Mouse (Mus musculus): Measurements from ENCODE around the gene Cacna2d1.

Gene Cacna2d1

DNA sequence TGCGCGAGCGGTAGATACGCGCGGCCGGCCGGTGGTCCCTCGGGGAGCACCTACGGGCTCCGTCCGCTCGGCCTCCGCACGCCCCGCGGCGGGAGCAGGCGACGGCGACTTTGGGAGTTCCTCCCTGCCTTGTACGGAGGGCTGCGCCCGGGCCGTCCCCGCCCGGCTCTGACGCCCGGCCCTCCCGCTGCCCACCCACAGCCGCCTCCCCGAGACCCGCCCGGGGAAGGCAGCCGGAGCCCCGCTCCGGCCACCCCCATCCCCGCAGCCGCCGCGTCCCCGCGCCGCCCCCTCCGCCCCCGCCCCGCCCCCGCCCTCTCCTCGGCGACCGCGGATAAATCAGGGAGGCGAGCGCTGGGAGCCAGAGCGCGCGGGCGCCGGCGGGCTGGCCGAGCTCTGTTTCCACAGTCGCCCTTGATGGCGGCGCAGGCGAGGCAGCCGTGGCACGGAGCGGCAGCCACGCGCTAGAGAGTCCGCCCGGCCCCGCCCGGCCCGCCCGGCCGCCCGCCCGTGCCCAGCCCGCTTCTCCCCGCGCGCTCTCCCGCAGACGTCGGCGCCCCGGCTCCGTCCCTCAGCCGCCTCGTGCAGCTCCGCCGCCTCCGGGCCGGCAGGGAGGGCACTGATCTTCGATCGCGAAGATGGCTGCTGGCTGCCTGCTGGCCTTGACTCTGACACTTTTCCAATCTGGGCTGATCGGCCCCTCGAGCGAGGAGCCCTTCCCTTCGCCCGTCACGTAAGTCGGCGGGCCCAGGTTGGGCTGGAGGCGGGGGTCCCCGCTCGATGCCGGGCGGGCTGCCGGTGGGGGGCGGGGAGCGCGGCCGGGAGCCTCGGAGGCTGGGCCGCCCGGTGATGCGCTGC is at the start of gene Cacna2d1:
Gene Cacna2d1, plus strand, starts transcription at position 316 of the 858 bp plus-strand sequence.
- peak; percentile 72 to 82 for DNase-seq

DNA sequence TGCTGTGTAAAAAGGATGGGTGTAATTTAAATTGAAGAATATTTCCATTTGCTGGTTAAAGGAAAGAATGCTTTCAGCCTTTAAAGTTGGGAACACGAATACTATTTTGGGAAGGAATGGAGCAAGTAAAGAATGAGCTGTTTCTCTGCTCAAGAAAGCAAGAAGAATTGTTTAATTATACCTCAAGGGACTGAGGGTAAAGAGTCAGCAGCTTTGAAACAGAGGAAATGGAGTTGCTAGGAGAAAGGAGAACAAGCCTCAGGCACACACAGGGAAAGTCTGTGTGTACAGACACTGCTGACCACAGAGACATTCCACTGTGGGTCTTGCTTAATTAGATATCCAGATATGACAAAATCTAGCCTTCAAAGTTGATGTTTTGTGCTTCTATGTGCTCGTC is 39.4 kb upstream of the Cacna2d1 start:
- no peak for DNase-seq

DNA sequence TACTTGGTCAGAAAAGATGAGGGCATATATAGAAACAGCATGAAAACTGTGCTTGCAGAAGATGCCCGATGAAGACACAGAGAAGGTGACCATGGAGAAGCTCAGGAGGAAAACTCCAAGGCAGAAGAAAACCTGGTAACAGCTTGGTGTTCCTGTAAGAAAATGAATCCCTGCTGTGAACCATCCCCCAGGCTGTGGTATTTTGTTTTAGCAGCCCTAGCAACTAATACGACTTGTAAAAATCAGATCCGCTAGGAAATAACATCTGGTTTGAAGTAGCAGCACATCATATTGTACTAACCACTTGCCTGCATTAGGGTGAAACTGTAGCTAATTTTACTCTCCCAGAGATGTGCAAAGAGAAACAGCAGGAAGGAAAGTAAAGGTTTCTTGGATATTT is 37.8 kb upstream of the Cacna2d1 start:
- no peak for DNase-seq

DNA sequence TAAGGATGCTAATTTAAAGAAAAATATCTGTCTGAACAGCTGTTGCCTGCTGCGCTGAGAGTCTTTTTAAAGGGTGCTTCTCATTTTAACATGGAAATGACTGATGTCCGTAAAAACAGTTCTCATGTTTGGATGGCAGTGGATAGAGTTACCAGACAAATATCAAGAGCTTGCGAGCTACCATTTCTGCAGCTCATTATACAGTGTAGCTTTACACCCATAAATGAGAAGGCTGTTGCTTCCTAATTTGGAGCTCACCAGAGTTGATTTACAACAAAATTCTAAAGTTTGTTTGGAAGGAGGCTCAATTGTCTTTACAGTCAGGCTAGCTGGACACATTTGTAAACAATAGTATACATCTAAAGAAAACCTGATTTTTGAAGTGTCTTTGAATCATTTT is 28.0 kb upstream of the Cacna2d1 start:
- DNase-seq = no peak

DNA sequence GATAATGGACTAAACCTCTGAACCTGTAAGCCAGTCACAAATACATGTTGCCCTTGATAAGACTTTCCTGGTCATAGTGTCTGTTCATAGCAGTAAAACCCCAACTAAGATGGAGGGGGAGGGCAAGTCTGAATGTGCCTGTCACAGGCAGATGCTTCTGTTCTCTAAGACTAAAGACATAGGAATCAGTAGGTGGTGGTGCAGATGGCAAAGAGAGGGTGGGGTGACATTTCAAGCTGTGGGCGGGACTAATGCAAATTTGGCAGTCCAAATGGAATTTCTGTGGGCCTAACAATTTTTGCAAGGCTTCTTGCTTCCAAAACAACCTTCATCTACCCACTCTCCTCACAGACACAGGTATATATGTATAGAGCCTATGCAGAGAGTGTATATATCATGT is 19.6 kb upstream of the Cacna2d1 start:
- no peak for DNase-seq

DNA sequence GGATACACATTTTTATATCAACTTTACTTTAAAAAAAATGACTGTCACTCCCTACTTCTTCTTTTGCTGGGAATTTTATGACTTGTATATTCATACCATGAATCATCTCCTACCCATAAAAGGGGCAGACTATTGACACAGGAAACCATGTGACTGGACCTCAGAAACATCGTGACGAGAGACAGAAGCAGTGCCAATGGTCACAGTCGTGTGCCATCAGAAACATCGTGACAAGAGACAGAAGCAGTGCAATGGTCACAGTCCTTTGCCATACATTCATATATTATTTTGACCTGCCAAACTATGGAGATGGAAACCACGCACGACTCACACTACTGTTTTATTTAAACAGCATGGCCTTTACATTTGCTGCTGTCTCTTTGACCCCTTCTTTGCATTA is 6.0 kb upstream of the Cacna2d1 start:
- DNase-seq = no peak

DNA sequence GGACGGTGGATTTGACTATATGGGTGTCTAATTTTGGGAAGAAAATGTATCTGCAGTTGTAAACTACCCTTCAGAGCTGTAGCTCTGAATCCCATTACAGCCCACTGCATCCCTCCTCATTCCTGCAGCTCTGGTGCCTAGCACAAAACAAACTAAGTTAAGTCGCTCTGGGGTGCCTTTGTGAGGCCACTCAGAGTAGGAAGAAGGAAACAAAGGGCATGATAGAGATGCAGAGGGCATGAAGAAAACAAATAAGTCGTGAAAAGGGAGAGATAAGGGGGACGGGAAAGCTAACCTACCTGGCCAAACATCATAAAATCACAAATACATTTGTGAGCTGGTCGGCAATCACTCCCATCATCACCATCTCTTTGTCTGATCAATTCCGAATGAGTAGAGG is 1.5 kb upstream of the Cacna2d1 start:
- DNase-seq = no peak

DNA sequence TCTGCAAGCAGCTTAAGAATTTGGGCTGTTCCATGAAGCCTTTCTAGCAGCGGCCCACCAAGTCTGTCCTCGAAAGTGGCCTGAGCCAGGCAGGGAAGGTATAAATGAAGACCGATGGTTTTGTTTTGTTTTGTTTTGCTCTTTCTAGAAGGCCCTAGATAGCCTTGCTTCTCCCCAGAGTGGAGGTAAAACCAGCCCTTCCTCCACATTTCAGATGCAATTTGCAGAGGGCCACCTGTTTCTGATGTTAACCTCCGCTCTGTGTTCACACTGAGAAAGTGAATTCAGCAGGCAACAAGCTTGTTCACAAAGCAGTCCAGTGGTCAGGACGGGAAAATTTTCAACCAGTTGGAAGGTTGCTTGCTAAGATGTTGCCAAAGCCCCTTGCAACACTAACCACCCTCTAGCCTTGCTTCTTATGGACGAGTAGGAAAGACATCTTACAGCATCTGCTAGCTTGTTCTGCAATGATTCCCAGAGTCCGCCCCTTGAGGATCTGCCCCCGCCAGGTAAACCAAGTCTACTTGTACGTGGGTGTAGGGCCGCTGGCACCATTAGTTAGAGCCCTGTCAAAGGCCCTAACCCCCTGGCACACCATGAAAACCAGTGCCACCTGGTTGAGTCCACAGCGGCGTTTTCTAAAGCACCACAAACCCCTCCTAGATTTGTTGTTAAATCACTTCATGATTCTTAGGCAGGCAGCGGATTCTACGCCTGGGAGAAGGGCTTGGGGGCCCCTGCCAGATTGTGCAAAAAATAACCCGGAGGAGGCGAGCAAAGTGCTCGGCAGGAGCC is 713 bp upstream of the Cacna2d1 start:
- peak in 1 of 2 experiments; percentile 2 for DNase-seq

- DNase-seq = no peak
These were observed 790 bp downstream of the Cacna2d1 start for GRCm38 (mm10) chr5:15935234-15935728.

- DNase-seq = peak in 1 of 2 experiments; percentile 2
These were observed 1.6 kb downstream of the Cacna2d1 start for GRCm38 (mm10) chr5:15935831-15936710.

- DNase-seq = no peak
These were observed 6.8 kb downstream of the Cacna2d1 start for GRCm38 (mm10) chr5:15941191-15941725.

DNA sequence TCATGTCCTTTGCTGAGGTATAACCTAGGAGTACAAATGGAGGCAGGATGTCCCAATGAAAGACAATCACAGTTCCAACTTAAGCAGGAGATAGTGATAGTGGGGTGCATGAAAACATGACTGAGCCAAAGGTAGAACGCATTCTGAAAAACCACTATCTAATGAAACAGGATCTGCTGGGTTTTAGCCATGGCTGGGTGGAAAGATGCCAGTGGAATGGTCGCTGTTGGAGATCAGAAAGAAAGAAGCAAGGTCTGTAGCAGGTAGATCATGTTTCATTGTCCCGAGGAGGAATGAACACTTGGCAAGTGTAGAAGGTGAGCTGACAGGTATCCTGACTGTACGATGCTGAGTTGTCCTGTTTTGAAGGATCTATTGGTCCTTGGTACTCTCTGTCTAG is 7.6 kb downstream of the Cacna2d1 start:
- no peak for DNase-seq

DNA sequence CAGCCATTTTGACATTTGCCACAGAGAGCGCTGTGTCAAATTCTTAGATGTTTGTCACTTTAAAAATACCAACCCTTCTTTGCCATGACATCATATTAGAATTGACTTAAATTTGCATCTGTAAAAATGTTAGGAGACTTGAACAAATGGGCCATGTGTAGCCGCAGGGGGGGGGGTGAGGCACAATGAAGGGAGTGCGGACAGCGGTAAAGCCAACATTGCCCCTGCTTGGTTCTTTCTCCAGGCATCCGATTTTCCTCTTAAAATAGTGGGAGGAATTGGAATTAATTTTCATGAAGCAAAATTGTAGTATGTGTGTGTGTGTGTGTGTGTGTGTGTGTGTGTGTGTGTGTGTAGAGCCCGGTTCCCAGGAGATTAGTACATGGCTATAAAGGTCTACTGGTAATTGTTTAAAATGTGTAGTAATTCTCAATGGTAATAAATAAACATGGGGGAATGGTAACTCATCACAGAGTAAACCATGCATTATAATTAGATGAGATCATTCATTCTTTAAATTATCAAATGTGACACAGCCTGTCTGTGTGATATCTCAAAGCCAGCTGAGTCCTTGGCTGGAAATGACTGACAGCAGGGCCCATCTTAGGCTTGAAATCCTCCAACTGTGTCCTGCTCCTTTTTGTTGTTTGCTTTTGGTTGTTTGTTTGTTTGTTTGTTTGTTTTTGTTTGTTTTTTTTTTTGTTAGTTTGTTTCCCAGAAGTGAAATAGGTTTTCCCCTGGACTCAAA is 14.0 kb downstream of the Cacna2d1 start:
- no peak for DNase-seq

DNA sequence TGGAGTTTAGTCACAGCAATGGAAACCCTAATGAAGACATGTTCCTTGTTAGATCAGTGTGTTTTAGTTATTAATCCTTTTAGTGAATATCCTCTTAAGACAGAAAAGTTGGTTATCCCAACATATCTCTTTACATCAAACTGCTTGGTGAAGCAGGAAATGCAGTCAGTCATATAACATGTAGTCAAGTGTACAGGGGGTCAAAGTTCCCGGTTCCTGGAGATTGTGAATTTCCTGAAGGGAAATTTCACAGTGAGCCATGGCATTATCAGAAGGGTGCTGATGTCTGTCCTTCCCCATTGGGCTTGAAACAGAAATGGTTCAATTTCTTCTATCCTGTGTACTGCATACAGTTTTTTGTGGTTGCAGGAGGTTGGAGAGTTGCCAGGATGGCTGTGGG is 25.3 kb downstream of the Cacna2d1 start:
- no peak for DNase-seq

DNA sequence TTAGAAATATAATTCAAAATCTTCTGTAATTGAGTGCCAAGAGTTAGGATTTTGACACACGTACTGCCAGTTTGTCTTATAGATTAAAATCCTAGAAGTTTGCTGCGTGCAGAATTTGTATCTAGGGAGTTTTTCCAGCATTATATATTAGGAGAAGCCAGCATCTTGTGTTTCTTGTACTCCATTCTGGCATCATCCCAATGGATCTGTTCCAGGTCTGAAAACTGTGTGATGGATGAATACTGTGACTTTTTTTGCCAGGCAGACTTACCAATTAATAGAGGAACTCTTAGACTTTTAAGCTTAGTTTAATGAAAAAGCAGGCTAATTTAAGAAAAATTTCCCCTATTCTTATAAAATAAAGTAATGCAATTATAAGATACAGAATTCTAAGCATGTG is 27.4 kb downstream of the Cacna2d1 start:
- no peak for DNase-seq

- DNase-seq = no peak
These were observed 32.4 kb downstream of the Cacna2d1 start for GRCm38 (mm10) chr5:15966888-15967287.

- no peak for DNase-seq
These were observed 37.3 kb downstream of the Cacna2d1 start for GRCm38 (mm10) chr5:15971821-15972220.

- no peak for DNase-seq
These were observed 37.9 kb downstream of the Cacna2d1 start for GRCm38 (mm10) chr5:15972351-15972750.

- no peak for DNase-seq
These were observed 40.2 kb downstream of the Cacna2d1 start for GRCm38 (mm10) chr5:15974652-15975051.

DNA sequence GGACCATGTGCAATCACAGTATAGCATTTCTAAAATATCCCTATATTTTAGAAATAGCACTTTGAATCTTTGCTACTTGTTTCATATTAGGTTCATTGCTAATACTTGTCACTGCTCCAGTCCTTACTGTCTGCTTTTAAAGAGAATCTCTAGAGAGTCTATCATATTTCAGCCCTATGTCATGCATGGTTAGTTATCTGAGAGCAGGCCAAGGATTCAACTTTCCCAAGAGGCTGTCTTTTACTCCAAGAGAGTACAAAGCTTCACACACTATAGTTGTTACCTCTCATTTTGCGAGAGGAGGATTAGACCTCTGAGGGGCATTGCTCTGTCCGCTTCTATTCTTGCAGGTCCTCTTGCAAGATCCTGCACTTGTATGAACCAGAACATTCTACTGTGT is 44.7 kb downstream of the Cacna2d1 start:
- no peak for DNase-seq

DNA sequence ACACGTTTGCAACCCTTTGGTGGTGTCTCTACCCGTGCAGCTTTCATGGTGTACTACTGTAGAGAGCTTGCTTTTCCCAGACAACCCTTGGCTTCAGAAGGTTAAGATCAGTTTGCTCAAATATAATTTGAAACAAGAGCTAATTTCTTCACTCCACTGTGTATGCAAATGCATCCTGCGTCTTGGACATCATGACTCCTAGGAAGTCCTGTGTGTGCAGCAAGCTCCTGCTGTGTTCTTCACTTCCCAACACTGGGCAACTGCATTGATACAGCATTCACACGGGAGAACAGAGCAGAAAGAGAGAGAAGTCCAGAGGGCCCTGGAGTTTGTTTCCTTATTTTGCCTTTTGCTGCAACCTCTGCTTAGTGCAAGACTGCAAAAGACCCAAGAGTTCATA is 48.1 kb downstream of the Cacna2d1 start:
- no peak for DNase-seq

DNA sequence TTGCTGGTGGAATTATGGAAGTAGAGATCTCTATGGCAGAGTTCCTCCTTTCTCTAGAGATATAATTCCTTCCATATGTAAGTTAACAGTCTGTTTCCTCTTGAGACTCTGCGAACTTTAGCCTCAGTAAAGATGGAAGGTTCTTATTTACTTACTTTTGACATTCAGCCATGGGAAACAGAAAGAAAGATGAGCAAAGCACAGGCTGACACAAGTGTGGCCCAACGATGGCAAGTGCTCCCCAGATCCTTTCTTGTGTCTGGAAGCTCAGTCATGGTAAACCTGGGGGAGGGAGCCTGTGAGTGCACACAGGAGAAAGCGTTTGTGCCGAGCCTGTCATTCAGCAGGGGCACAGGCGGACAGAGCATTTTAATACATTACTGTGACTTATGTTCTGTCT is 48.9 kb downstream of the Cacna2d1 start:
- no peak for DNase-seq

Measured in kidney, postnatal 4 days (tissue).